ENCODE assay signal across 19 mouse cellular contexts in genomic region chr16:85854505-85854904, GRCm38 (mm10). TPM values are rescaled to one million over a fixed set of nuclear protein-coding genes. Genes with fewer than 3 reads are reported as not detected.
DNase-seq lines count a peak whose midpoint lies in the region; ATAC-seq and TF ChIP-seq lines count a peak whose summit lies in the region.
"Had no signal": no experiment of that assay in that cellular context is flagged by ENCODE, and none has a peak within 500 bp of the region (broad histone marks: within the 10 kb centered on the region; RNA-seq: fewer than 3 reads in every experiment).

No protein-coding gene starts in this region.

- H3K36me3 ChIP-seq in G1E (replicated peaks), result no peaks in the 10 kb centered on the region
- H3K36me3 ChIP-seq in midbrain, embryonic 14.5 days (ENCODE audit: control insufficient read depth, insufficient read depth, low read length), result no peaks in the 10 kb centered on the region

- peak; percentile 4 for DNase-seq in G1E (ENCODE audit: low spot score)
- DNase-seq in midbrain, embryonic 14.5 days, result no peak
- DNase-seq: adrenal gland, adult 2 months; adrenal gland, adult 8-10 months; adrenal gland, postnatal 10 days; adrenal gland, postnatal 14 days; adrenal gland, postnatal 25 days; adrenal gland, postnatal 36 days; B cell, adult 2 months; cerebellum, adult 11 months; cerebellum, adult 11-12 months; cerebellum, adult 18-20 months; cerebellum, adult 2 months; cerebellum, adult 8-10 months had no signal

- H3K4me2 ChIP-seq in midbrain, embryonic 14.5 days (ENCODE audit: low read length), result no peak overlapping the region

- H3K9me3 ChIP-seq in G1E (replicated peaks), result no peaks in the 10 kb centered on the region; the same call in 1 of the 2 replicates
- H3K9me3 ChIP-seq in midbrain, embryonic 14.5 days (ENCODE audit: control insufficient read depth, low read length), result no peaks in the 10 kb centered on the region

- ATAC-seq in G1E (ENCODE audit: extremely low read depth, insufficient number of reproducible peaks, low FRiP score, poor library complexity, severe bottlenecking), result peak; percentile 88
- no peak for ATAC-seq in midbrain, embryonic 14.5 days (ENCODE audit: low FRiP score, low TSS enrichment)
- ATAC-seq: activated CD4-positive, CD25-positive, alpha-beta regulatory T cell, adult 4 months; CD4-positive, CD25-positive, alpha-beta regulatory T cell, adult 4 months; Patski had no signal

- no peaks in the 10 kb centered on the region for H3K27me3 ChIP-seq in G1E (ENCODE audit: insufficient read depth, low read length)
- H3K27me3 ChIP-seq in midbrain, embryonic 14.5 days (ENCODE audit: control insufficient read depth, insufficient read depth, low read length), result no peaks in the 10 kb centered on the region
- H3K27me3 ChIP-seq: CH12.LX, Patski had no signal

- no peak for TF ChIP-seq CTCF in G1E (IDR thresholded peaks at IDR 0.05; ENCODE audit: low read depth, low read length)

- peaks cover 8% of the 10 kb centered on the region for H3K4me1 ChIP-seq in G1E (ENCODE audit: insufficient read depth, low read depth, low read length)
- no peaks in the 10 kb centered on the region for H3K4me1 ChIP-seq in midbrain, embryonic 14.5 days (ENCODE audit: control insufficient read depth, insufficient read depth, low read length)

- 95% methylated on average over 5 of the region's 5 CpGs for WGBS in midbrain, embryonic 14.5 days

- no peak overlapping the region for H3K9ac ChIP-seq in midbrain, embryonic 14.5 days (replicated peaks; ENCODE audit: low read length)

- no peak overlapping the region for H3K4me3 ChIP-seq in G1E (ENCODE audit: low read depth, low read length)
- no peak overlapping the region for H3K4me3 ChIP-seq in midbrain, embryonic 14.5 days (replicated peaks; ENCODE audit: low read depth, low read length)

- no peak overlapping the region for H3K27ac ChIP-seq in midbrain, embryonic 14.5 days (replicated peaks; ENCODE audit: low read depth, low read length)

RNA-seq across cellular contexts. Expression of gene Adamts5, which starts 47.1 kb away (rescaled TPM):
- total RNA-seq in G1E (2014; fragmentation: Nextera tagmentation), result 4.0 and 4.3 TPM in 2 replicates
- 1.7 and 2.0 TPM in 2 replicates for total RNA-seq in G1E (2017)
- polyA plus RNA-seq in G1E (2012), result 0.67 and 0.88 TPM in 2 replicates
- polyA plus RNA-seq in midbrain, embryonic 14.5 days (2014; fragmentation: Nextera tagmentation; extraction: Ambion mirVana), result 1.6 and 1.8 TPM in 2 replicates
- total RNA-seq: CH12.LX, MEL had no signal
- polyA plus RNA-seq: CD4-positive, CD25-positive, alpha-beta regulatory T cell, adult 4 months had no signal

RNA-seq across cellular contexts. Expression of gene Adamts1, which starts 51.6 kb away (rescaled TPM):
- total RNA-seq in G1E (2014; fragmentation: Nextera tagmentation) (not detected in 2 replicates), G1E (2017) (0.06 and 0.11 TPM in 2 replicates)
- polyA plus RNA-seq in G1E (2012), result not detected in 2 replicates
- 2.1 and 4.2 TPM in 2 replicates for polyA plus RNA-seq in midbrain, embryonic 14.5 days (2014; fragmentation: Nextera tagmentation; extraction: Ambion mirVana)
- total RNA-seq: CH12.LX, MEL had no signal
- polyA plus RNA-seq: activated CD4-positive, CD25-positive, alpha-beta regulatory T cell, adult 4 months; CD4-positive, CD25-positive, alpha-beta regulatory T cell, adult 4 months had no signal
